Mouse (Mus musculus) layer of hippocampus, adult 9-10 months (tissue): ENCODE measurements around the gene Anks1.

Experiments used
- DNase-seq: peaks from one replicate; pipeline ENCODE4 v3.0.0; 2022; ENCODE audit warnings: low spot score

Gene Anks1

GRCm38 (mm10) chr17:28058346-28058745, 149.2 kb downstream of the Anks1 start:
- no peak for DNase-seq

- no peak for DNase-seq
These were observed 151.6 kb downstream of the Anks1 start for GRCm38 (mm10) chr17:28060681-28061080.

GRCm38 (mm10) chr17:28061472-28061871, 152.4 kb downstream of the Anks1 start:
- DNase-seq, result no peak

- no peak for DNase-seq
These were observed 153.6 kb downstream of the Anks1 start for GRCm38 (mm10) chr17:28062710-28063109.

- no peak for DNase-seq
These were observed 154.1 kb downstream of the Anks1 start for GRCm38 (mm10) chr17:28063163-28063562.

GRCm38 (mm10) chr17:28067303-28067702, 158.2 kb downstream of the Anks1 start:
- no peak for DNase-seq

- no peak for DNase-seq
These were observed 160.3 kb downstream of the Anks1 start for GRCm38 (mm10) chr17:28069446-28069845.

- no peak for DNase-seq
These were observed 161.2 kb downstream of the Anks1 start for GRCm38 (mm10) chr17:28070256-28070655.

- no peak for DNase-seq
These were observed 163.6 kb downstream of the Anks1 start for GRCm38 (mm10) chr17:28072730-28073129.

- no peak for DNase-seq
These were observed 165.4 kb downstream of the Anks1 start for GRCm38 (mm10) chr17:28074486-28074885.

- no peak for DNase-seq
These were observed 168.9 kb downstream of the Anks1 start for GRCm38 (mm10) chr17:28078028-28078427.

GRCm38 (mm10) chr17:28079618-28080017, 170.5 kb downstream of the Anks1 start:
- DNase-seq, result no peak

GRCm38 (mm10) chr17:28080045-28080816, 171.1 kb downstream of the Anks1 start, which contains the start of gene Tcp11:
Gene Tcp11 (minus strand): TSS chr17:28080639.
- no peak for DNase-seq

- DNase-seq, result no peak
These were observed 171.7 kb downstream of the Anks1 start for GRCm38 (mm10) chr17:28080817-28081165.

GRCm38 (mm10) chr17:28081385-28081784, 172.3 kb downstream of the Anks1 start:
- DNase-seq, result no peak

GRCm38 (mm10) chr17:28081856-28082255, 172.8 kb downstream of the Anks1 start:
- no peak for DNase-seq

GRCm38 (mm10) chr17:28082863-28083262, 173.8 kb downstream of the Anks1 start:
- no peak for DNase-seq

GRCm38 (mm10) chr17:28084395-28084905, 175.3 kb downstream of the Anks1 start:
- no peak for DNase-seq

- peak; percentile 68 for DNase-seq
These were observed 175.9 kb downstream of the Anks1 start for GRCm38 (mm10) chr17:28084964-28085363.

GRCm38 (mm10) chr17:28087430-28087829, 178.3 kb downstream of the Anks1 start:
- DNase-seq, result no peak

GRCm38 (mm10) chr17:28088718-28089117, 179.6 kb downstream of the Anks1 start:
- no peak for DNase-seq

GRCm38 (mm10) chr17:28092297-28092696, 183.2 kb downstream of the Anks1 start:
- no peak for DNase-seq

GRCm38 (mm10) chr17:28093837-28094236, 184.7 kb downstream of the Anks1 start:
- no peak for DNase-seq

GRCm38 (mm10) chr17:28096418-28096817, 187.3 kb downstream of the Anks1 start:
- DNase-seq, result no peak
